15 mouse cellular contexts compared by ENCODE assay signal in the genomic region with DNA sequence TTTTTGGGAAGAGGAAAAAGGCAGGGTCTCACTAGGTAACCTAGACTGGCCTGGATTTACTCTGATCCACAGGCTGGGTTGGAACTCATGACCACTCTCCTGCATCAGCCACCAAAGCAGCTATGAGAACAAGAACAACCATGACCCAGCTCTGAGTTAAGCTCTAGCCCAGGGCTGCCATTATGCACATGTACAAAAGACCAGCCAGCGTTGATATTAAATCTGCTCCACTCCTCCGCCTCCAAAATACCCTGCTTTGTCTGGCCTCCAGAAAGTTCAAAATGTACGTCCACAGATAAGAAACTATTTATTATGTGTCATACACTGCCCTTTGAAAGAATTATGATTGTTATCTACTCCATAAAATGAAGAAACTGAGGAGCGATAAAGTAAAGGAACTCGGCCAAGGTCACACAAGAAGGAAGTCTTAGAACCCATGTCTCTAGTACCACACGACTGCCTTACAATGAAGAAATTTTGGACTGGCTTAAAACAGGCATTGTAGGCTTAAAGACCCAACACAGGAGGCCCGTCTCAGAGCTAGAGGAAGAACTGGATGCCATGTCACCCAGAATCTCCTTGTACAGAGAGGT.
DNase-seq lines count a peak whose midpoint lies in the region; ATAC-seq and TF ChIP-seq lines count a peak whose summit lies in the region.
"Had no signal": no experiment of that assay in that cellular context is flagged by ENCODE, and none has a peak within 500 bp of the region (broad histone marks: within the 10 kb centered on the region; RNA-seq: fewer than 3 reads in every experiment).

No protein-coding gene starts in this region.

- peak overlapping the region; percentile 20; the same call in 1 of the 2 replicates for H3K27ac ChIP-seq in gastrocnemius, adult 2 months
- H3K27ac ChIP-seq in hindbrain, embryonic 13.5 days: 0 out of 2 replicates have a peak overlapping the region, but pooled peaks have one; percentile 18
- H3K27ac ChIP-seq in hindbrain, embryonic 16.5 days (ENCODE audit: low read depth, low read length): no peak overlapping the region
- H3K27ac ChIP-seq in embryonic facial prominence, embryonic 12.5 days: peak overlapping the region; percentile 70
- H3K27ac ChIP-seq in limb, embryonic 12.5 days: peak overlapping the region; percentile 76
- H3K27ac ChIP-seq: forebrain, embryonic 12.5 days; hindbrain, postnatal 0 days; liver, embryonic 15.5 days had no signal

- no peaks in the 10 kb centered on the region for H3K36me3 ChIP-seq in hindbrain, embryonic 13.5 days
- no peaks in the 10 kb centered on the region for H3K36me3 ChIP-seq in hindbrain, embryonic 16.5 days (ENCODE audit: control insufficient read depth, insufficient read depth, low read length)
- no peaks in the 10 kb centered on the region for H3K36me3 ChIP-seq in embryonic facial prominence, embryonic 12.5 days
- H3K36me3 ChIP-seq in limb, embryonic 12.5 days: no peaks in the 10 kb centered on the region
- H3K36me3 ChIP-seq: embryonic facial prominence, embryonic 15.5 days; forebrain, embryonic 12.5 days; liver, embryonic 15.5 days had no signal

- WGBS in hindbrain, embryonic 13.5 days: 91% methylated on average over 7 of the region's 7 CpGs
- 91% methylated on average over 7 of the region's 7 CpGs for WGBS in hindbrain, embryonic 16.5 days
- WGBS in embryonic facial prominence, embryonic 12.5 days: 87% methylated on average over 7 of the region's 7 CpGs
- 87% methylated on average over 7 of the region's 7 CpGs for WGBS in limb, embryonic 12.5 days

- intact Hi-C loops in gastrocnemius, adult 2 months (cut with DNase I): no loop called here

- no peak overlapping the region for H3K4me2 ChIP-seq in hindbrain, embryonic 13.5 days
- H3K4me2 ChIP-seq in hindbrain, embryonic 16.5 days (ENCODE audit: low read length): no peak overlapping the region
- no peak overlapping the region for H3K4me2 ChIP-seq in embryonic facial prominence, embryonic 12.5 days (replicated peaks)
- H3K4me2 ChIP-seq in limb, embryonic 12.5 days: peak overlapping the region; percentile 21; the same call in 1 of the 2 replicates
- H3K4me2 ChIP-seq: embryonic facial prominence, embryonic 15.5 days; forebrain, embryonic 12.5 days; liver, embryonic 15.5 days had no signal

- DNase-seq in gastrocnemius, adult 2 months: no peak
- DNase-seq in gastrocnemius, postnatal 25 days: no peak
- no peak for DNase-seq in B cell, adult 2 months
- DNase-seq in cerebellum, postnatal 4 days (ENCODE audit: low spot score in 2 of 2): no peak
- DNase-seq: cerebellum, postnatal 14 days; kidney, postnatal 14 days; right cerebral cortex, postnatal 4 days had no signal

- ATAC-seq in hindbrain, embryonic 13.5 days (ENCODE audit: low FRiP score): no peak
- ATAC-seq in hindbrain, embryonic 16.5 days: no peak
- no peak for ATAC-seq in embryonic facial prominence, embryonic 12.5 days (ENCODE audit: insufficient number of reproducible peaks, insufficient read depth, low FRiP score, low TSS enrichment)
- ATAC-seq in limb, embryonic 12.5 days (ENCODE audit: insufficient number of reproducible peaks, insufficient read depth, low FRiP score, low TSS enrichment, low read depth): no peak
- ATAC-seq: hindbrain, postnatal 0 days had no signal

- H3K4me3 ChIP-seq in gastrocnemius, adult 2 months: no peak overlapping the region
- no peak overlapping the region for H3K4me3 ChIP-seq in hindbrain, embryonic 13.5 days
- H3K4me3 ChIP-seq in hindbrain, embryonic 16.5 days (ENCODE audit: low read length): no peak overlapping the region
- H3K4me3 ChIP-seq in embryonic facial prominence, embryonic 12.5 days: no peak overlapping the region
- H3K4me3 ChIP-seq in limb, embryonic 12.5 days (replicated peaks): no peak overlapping the region
- H3K4me3 ChIP-seq: embryonic facial prominence, embryonic 15.5 days; forebrain, embryonic 12.5 days; liver, embryonic 15.5 days had no signal

- no peaks in the 10 kb centered on the region for H3K27me3 ChIP-seq in hindbrain, embryonic 13.5 days
- H3K27me3 ChIP-seq in hindbrain, embryonic 16.5 days (replicated peaks; ENCODE audit: control insufficient read depth, insufficient read depth, low read length): no peaks in the 10 kb centered on the region
- H3K27me3 ChIP-seq in embryonic facial prominence, embryonic 12.5 days: no peaks in the 10 kb centered on the region
- no peaks in the 10 kb centered on the region for H3K27me3 ChIP-seq in limb, embryonic 12.5 days
- H3K27me3 ChIP-seq: embryonic facial prominence, embryonic 15.5 days; forebrain, embryonic 12.5 days; liver, embryonic 15.5 days had no signal

- no peak overlapping the region for H3K9ac ChIP-seq in hindbrain, embryonic 13.5 days
- no peak overlapping the region for H3K9ac ChIP-seq in hindbrain, embryonic 16.5 days (ENCODE audit: low read depth, low read length)
- H3K9ac ChIP-seq in embryonic facial prominence, embryonic 12.5 days: no peak overlapping the region
- no peak overlapping the region for H3K9ac ChIP-seq in limb, embryonic 12.5 days (replicated peaks)
- H3K9ac ChIP-seq: embryonic facial prominence, embryonic 15.5 days; forebrain, embryonic 12.5 days; liver, embryonic 15.5 days had no signal

- peaks cover 8% of the 10 kb centered on the region; the same call in 1 of the 2 replicates for H3K4me1 ChIP-seq in hindbrain, embryonic 13.5 days (replicated peaks)
- no peaks in the 10 kb centered on the region for H3K4me1 ChIP-seq in hindbrain, embryonic 16.5 days (ENCODE audit: control insufficient read depth, insufficient read depth, low read depth, low read length)
- peaks cover 16% of the 10 kb centered on the region for H3K4me1 ChIP-seq in embryonic facial prominence, embryonic 12.5 days
- H3K4me1 ChIP-seq in limb, embryonic 12.5 days (replicated peaks): peaks cover 41% of the 10 kb centered on the region

- TF ChIP-seq CTCF in gastrocnemius, adult 2 months (IDR thresholded peaks at IDR 0.05): no peak

- no peaks in the 10 kb centered on the region for H3K9me3 ChIP-seq in hindbrain, embryonic 13.5 days
- no peaks in the 10 kb centered on the region for H3K9me3 ChIP-seq in hindbrain, embryonic 16.5 days (ENCODE audit: control insufficient read depth, low read length)
- H3K9me3 ChIP-seq in embryonic facial prominence, embryonic 12.5 days: no peaks in the 10 kb centered on the region
- no peaks in the 10 kb centered on the region for H3K9me3 ChIP-seq in limb, embryonic 12.5 days
- H3K9me3 ChIP-seq: embryonic facial prominence, embryonic 15.5 days; forebrain, embryonic 12.5 days; liver, embryonic 15.5 days had no signal
